Mouse (Mus musculus) adrenal gland (tissue): ENCODE results near the gene Gm7138.
"Not testable (repeated sequence)": the region's sequence is repeated elsewhere in the genome, so short reads cannot be mapped to it uniquely, and the experiment has no call there.

ENCODE experiments used
- intact Hi-C: fragments of 180-260 bp; cut with DNase I; formaldehyde crosslinking; loops from one replicate; pipeline ENCODE4 v1.15.1; 2025
- long read RNA-seq, 2 experiments: library from polyadenylated mRNA; unstranded; transcript quantifications; one replicate each; pipeline ENCODE4 v2.0.0; 2020; ENCODE audit warnings: borderline replicate concordance in 1 of 2; ENCODE audit not compliant: insufficient replicate concordance in 1 of 2

Gm7138 gene
- long read RNA-seq, experiment 1, result 0 reads
- long read RNA-seq, experiment 2, result 0 reads

- intact Hi-C loops, result not testable (repeated sequence)
Observed at GRCm38 (mm10) chr10:77776844-77777243, at the start of gene Gm7138. Gene Gm7138, minus strand, starts transcription at chr10:77776944.

GRCm38 (mm10) chr10:77819203-77819602 is 42.5 kb upstream of the Gm7138 start:
- intact Hi-C loops, result no loop called here

- intact Hi-C loops, result no loop called here
Observed at GRCm38 (mm10) chr10:77818523-77818922, 41.8 kb upstream of the Gm7138 start.

- intact Hi-C loops, result no loop called here
Observed at GRCm38 (mm10) chr10:77815514-77815913, 38.8 kb upstream of the Gm7138 start.

GRCm38 (mm10) chr10:77814382-77814781 is 37.6 kb upstream of the Gm7138 start, which contains the start of gene Gm2696:
Gene Gm2696, plus strand, starts transcription at chr10:77814682.
- intact Hi-C loops, result no loop called here

GRCm38 (mm10) chr10:77811743-77812142 is 35.0 kb upstream of the Gm7138 start, which contains the start of gene Gm9507:
Gene Gm9507, minus strand, starts transcription at chr10:77811843.
- intact Hi-C loops, result no loop called here

- intact Hi-C loops, result no loop called here
Observed at GRCm38 (mm10) chr10:77804095-77804494, 27.4 kb upstream of the Gm7138 start.

- intact Hi-C loops, result no loop called here
Observed at GRCm38 (mm10) chr10:77798921-77799508, 22.3 kb upstream of the Gm7138 start, which contains the start of gene Gm19668. Gene Gm19668, minus strand, starts transcription at chr10:77799133.

- intact Hi-C loops, result not testable (repeated sequence)
Observed at GRCm38 (mm10) chr10:77798164-77798920, 21.6 kb upstream of the Gm7138 start.

GRCm38 (mm10) chr10:77797677-77798076 is 20.9 kb upstream of the Gm7138 start:
- intact Hi-C loops, result no loop called here

GRCm38 (mm10) chr10:77794976-77795375 is 18.2 kb upstream of the Gm7138 start, which contains the start of gene Gm9639:
Gene Gm9639, minus strand, starts transcription at chr10:77795076.
- intact Hi-C loops, result no loop called here

GRCm38 (mm10) chr10:77788621-77789020 is 11.9 kb upstream of the Gm7138 start:
- intact Hi-C loops, result no loop called here

- intact Hi-C loops, result not testable (repeated sequence)
Observed at GRCm38 (mm10) chr10:77787876-77788275, 11.1 kb upstream of the Gm7138 start, which contains the start of gene Gm7137. Gene Gm7137, minus strand, starts transcription at chr10:77788200.

- intact Hi-C loops, result not testable (repeated sequence)
Observed at GRCm38 (mm10) chr10:77783396-77783795, 6.7 kb upstream of the Gm7138 start.

GRCm38 (mm10) chr10:77782442-77782841 is 5.7 kb upstream of the Gm7138 start, which contains the start of gene Gm3250:
Gene Gm3250, minus strand, starts transcription at chr10:77782542.
- intact Hi-C loops, result not testable (repeated sequence)

- intact Hi-C loops, result not testable (repeated sequence)
Observed at GRCm38 (mm10) chr10:77772142-77772541, 4.6 kb downstream of the Gm7138 start.

- intact Hi-C loops, result not testable (repeated sequence)
Observed at GRCm38 (mm10) chr10:77771225-77771624, 5.5 kb downstream of the Gm7138 start, which contains the start of gene Gm3238. Gene Gm3238, minus strand, starts transcription at chr10:77771325.

GRCm38 (mm10) chr10:77769727-77770126 is 7.0 kb downstream of the Gm7138 start:
- intact Hi-C loops, result no loop called here

GRCm38 (mm10) chr10:77759582-77759981 is 17.2 kb downstream of the Gm7138 start, which contains the start of gene Gm3233:
Gene Gm3233, minus strand, starts transcription at chr10:77759682.
- intact Hi-C loops, result not testable (repeated sequence)

- intact Hi-C loops, result no loop called here
Observed at GRCm38 (mm10) chr10:77753448-77753847, 23.3 kb downstream of the Gm7138 start.

- intact Hi-C loops, result not testable (repeated sequence)
Observed at GRCm38 (mm10) chr10:77752312-77752711, 24.4 kb downstream of the Gm7138 start.

- intact Hi-C loops, result not testable (repeated sequence)
Observed at GRCm38 (mm10) chr10:77751254-77751653, 25.5 kb downstream of the Gm7138 start, which contains the start of gene Gm9736. Gene Gm9736, minus strand, starts transcription at chr10:77751354.
